Mouse (Mus musculus) midbrain, embryonic 12.5 days (tissue): Measurements from ENCODE around the gene Baz2b. TPM values are rescaled to one million over a fixed set of nuclear protein-coding genes. Genes with fewer than 3 reads are reported as not detected.

Experiments used
- ATAC-seq: fragments of 200-750 bp; cut with Nextera tagmentation; 2 replicates; pipeline ENCODE4 v1.8.0; 2017; ENCODE audit warnings: low read depth, moderate TSS enrichment, moderate library complexity; ENCODE audit not compliant: low FRiP score
- H3K27ac ChIP-seq: fragments of 300-500 bp; sonication (generic); replicated peaks from 2 replicates; pipeline ENCODE4 v1.5.1; 2016; ENCODE audit warnings: mild to moderate bottlenecking
- H3K27me3 ChIP-seq: fragments of 300-500 bp; sonication (generic); 2 replicates; pipeline ENCODE4 v1.6.1; 2016; ENCODE audit warnings: mild to moderate bottlenecking
- H3K36me3 ChIP-seq: fragments of 300-500 bp; sonication (generic); 2 replicates; pipeline ENCODE4 v1.6.1; 2016
- H3K4me1 ChIP-seq: fragments of 300-500 bp; sonication (generic); 2 replicates; pipeline ENCODE4 v1.6.1; 2016
- H3K4me2 ChIP-seq: fragments of 300-500 bp; sonication (generic); replicated peaks from 2 replicates; pipeline ENCODE4 v1.6.1; 2016; ENCODE audit warnings: mild to moderate bottlenecking, moderate library complexity
- H3K4me3 ChIP-seq: fragments of 300-500 bp; sonication (generic); 2 replicates; pipeline ENCODE4 v1.5.1; 2016; ENCODE audit warnings: mild to moderate bottlenecking
- H3K9ac ChIP-seq: fragments of 300-500 bp; sonication (generic); replicated peaks from 2 replicates; pipeline ENCODE4 v1.6.1; 2016; ENCODE audit warnings: mild to moderate bottlenecking, moderate library complexity
- H3K9me3 ChIP-seq: fragments of 300-500 bp; sonication (generic); 2 replicates; pipeline ENCODE4 v1.6.1; 2016; ENCODE audit warnings: mild to moderate bottlenecking
- WGBS: fragments of 180-500 bp; shearing (Covaris S2); methylation state at CpG from one replicate; pipeline ENCODE4 v1.1.7; 2016; 5-methylcytosine and 5-hydroxymethylcytosine counted together
- polyA plus RNA-seq: library from polyadenylated mRNA; unstranded; fragments of >200 nt; fragmentation: Nextera tagmentation; extraction: Ambion mirVana; gene quantifications from 2 replicates; pipeline ENCODE4 v1.2.1, GENCODE M21; 2016

The Baz2b gene
- polyA plus RNA-seq, 1 experiment from 2014 or later: 86.9 TPM

DNA sequence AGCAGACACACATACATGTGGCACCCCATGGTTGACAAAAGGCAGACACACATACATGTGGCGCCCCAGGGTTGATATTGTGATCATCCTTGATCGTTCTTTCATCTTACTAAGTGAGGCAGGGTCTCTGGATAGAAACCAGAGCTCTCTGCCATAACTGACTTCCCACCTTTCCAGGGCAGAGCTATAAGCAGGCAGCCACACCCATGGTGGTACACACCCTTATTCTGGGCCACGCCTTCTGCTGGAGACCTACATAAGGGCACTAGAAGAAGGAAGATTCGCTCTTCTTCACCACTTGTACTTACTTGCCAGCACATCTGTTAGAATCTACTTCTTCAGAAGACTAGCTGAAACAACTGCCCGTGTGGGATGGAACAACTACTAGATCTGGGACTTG, 150.3 kb downstream of the Baz2b start:
- H3K4me2 ChIP-seq: no peak overlapping the region
- H3K27me3 ChIP-seq: no peaks in the 10 kb centered on the region
- peaks cover 13% of the 10 kb centered on the region for H3K36me3 ChIP-seq
- no peak overlapping the region for H3K9ac ChIP-seq
- H3K27ac ChIP-seq: no peak overlapping the region
- 95% methylated on average over 5 of the region's 5 CpGs for WGBS
- H3K4me1 ChIP-seq: peaks cover 18% of the 10 kb centered on the region
- no peak for ATAC-seq
- no peak overlapping the region for H3K4me3 ChIP-seq
- H3K9me3 ChIP-seq: peaks cover under 1% of the 10 kb centered on the region; the same call in 1 of the 2 replicates

- H3K4me1 ChIP-seq: peaks cover 26% of the 10 kb centered on the region
- H3K9ac ChIP-seq: no peak overlapping the region
- no peak overlapping the region for H3K4me2 ChIP-seq
- H3K27ac ChIP-seq: peak overlapping the region; percentile 39; the same call in 1 of the 2 replicates
- no peak for ATAC-seq
- H3K36me3 ChIP-seq: no peaks in the 10 kb centered on the region
- H3K27me3 ChIP-seq: no peaks in the 10 kb centered on the region
- H3K9me3 ChIP-seq: no peaks in the 10 kb centered on the region
- no peak overlapping the region for H3K4me3 ChIP-seq
- WGBS: 22% methylated on average over 4 of the region's 4 CpGs
Measured at GRCm38 (mm10) chr2:60056043-60056442, 153.6 kb downstream of the Baz2b start.

- H3K9ac ChIP-seq: no peak overlapping the region
- no peaks in the 10 kb centered on the region for H3K36me3 ChIP-seq
- no peaks in the 10 kb centered on the region for H3K9me3 ChIP-seq
- no peak for ATAC-seq
- H3K27me3 ChIP-seq: no peaks in the 10 kb centered on the region
- H3K4me1 ChIP-seq: peaks cover 26% of the 10 kb centered on the region
- no peak overlapping the region for H3K4me2 ChIP-seq
- no peak overlapping the region for H3K4me3 ChIP-seq
- WGBS: 80% methylated on average over 10 of the region's 10 CpGs
- no peak overlapping the region for H3K27ac ChIP-seq
Measured at GRCm38 (mm10) chr2:60054808-60055535, 154.7 kb downstream of the Baz2b start.

DNA sequence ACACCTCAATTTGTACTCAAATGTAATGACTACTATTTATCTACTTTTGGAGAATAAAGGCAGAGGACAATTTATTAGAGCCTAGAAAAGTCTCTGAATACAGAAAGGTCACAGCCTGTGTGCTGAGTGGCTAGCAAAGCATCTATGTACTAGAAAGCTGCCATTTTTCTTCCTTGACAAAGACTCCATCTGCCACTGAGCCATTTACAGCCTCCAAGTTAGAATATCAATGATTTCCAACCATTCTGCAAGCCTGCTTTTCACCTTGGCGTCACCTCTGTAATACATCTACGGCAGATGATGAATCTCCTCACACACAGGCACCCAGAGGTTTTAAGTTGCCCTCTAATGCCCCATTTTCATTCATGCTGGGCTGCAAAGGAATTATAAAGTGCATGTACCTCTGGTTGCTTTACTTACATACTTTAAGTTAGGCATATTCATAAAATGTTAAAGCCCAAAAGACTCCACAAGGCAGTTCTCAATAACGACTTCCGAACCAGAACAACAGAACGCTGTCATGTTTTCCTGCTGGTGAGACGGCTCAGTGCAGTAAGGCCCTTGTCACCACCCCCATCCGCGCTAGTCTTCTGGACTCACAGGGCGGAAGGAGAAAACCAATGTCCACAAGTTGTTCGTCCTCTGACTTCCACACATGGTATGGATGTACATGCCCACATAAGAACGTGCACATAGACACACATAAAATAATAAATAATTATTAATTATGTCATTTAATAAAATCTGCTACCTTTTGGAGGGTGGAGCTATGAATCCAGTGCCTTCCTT, 156.2 kb downstream of the Baz2b start:
- 0 out of 2 replicates have a peak overlapping the region, but pooled peaks have one; percentile 8 for H3K27ac ChIP-seq
- ATAC-seq: 0 out of 2 replicates have a peak, but pooled peaks have one; percentile 30
- no peaks in the 10 kb centered on the region for H3K36me3 ChIP-seq
- WGBS: 82% methylated on average over 11 of the region's 11 CpGs
- no peaks in the 10 kb centered on the region for H3K27me3 ChIP-seq
- H3K4me2 ChIP-seq: no peak overlapping the region
- H3K4me1 ChIP-seq: peaks cover 26% of the 10 kb centered on the region
- no peak overlapping the region for H3K4me3 ChIP-seq
- H3K9ac ChIP-seq: no peak overlapping the region
- H3K9me3 ChIP-seq: no peaks in the 10 kb centered on the region

DNA sequence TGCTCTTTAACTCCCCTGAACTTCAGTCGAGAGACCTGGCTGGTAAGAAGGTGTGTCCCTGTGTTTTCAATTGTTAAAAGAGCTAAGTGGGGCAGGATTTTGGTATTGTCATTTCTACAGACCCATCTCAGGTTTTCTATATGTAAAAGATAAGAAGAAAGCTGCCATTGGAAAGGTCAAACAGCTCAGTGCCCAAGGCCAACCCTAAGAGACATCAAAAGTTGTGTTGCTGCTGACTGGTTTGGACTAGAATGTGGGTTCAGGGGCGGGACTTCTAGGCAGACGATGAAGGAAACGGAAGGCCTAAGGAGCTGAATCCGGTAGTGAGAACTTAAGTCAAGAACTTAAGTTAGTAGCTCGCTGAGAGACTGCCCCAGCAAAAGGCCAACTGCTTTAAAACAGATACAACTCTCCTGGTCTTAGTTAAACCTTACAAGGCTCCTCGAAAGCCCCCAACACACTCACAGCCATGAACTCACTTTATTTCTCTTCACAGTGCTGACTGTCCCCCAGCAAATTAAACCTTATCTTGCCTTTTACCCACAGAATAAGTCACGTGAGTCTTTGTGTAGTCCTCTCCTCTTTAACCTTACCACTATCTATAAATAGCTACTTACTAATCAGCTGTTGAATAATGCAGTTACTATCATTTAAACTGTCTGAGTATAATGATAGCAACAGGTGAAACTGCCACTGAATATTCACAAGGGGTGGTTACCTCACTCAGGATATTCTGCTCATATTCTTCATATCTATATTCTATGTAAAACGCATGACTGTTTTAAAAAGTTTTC, 158.8 kb downstream of the Baz2b start:
- Histone ChIP-seq H3K36me3 (no peaks in the 10 kb centered on the region), H3K4me1 (peaks cover 20% of the 10 kb centered on the region), H3K4me3 (no peak overlapping the region), H3K9ac (no peak overlapping the region), H3K27me3 (no peaks in the 10 kb centered on the region), H3K27ac (no peak overlapping the region), H3K9me3 (no peaks in the 10 kb centered on the region), H3K4me2 (no peak overlapping the region)
- whole genome bisulfite sequencing: 82% methylated on average over 9 of the region's 9 CpGs
- ATAC-seq: no peak

GRCm38 (mm10) chr2:60049889-60050288, 159.8 kb downstream of the Baz2b start:
- H3K27me3 ChIP-seq: no peaks in the 10 kb centered on the region
- no peak overlapping the region for H3K27ac ChIP-seq
- no peak overlapping the region for H3K4me3 ChIP-seq
- H3K9me3 ChIP-seq: no peaks in the 10 kb centered on the region
- H3K4me2 ChIP-seq: no peak overlapping the region
- H3K36me3 ChIP-seq: no peaks in the 10 kb centered on the region
- 90% methylated on average over 4 of the region's 4 CpGs for WGBS
- peaks cover 12% of the 10 kb centered on the region for H3K4me1 ChIP-seq
- H3K9ac ChIP-seq: no peak overlapping the region
- no peak for ATAC-seq

DNA sequence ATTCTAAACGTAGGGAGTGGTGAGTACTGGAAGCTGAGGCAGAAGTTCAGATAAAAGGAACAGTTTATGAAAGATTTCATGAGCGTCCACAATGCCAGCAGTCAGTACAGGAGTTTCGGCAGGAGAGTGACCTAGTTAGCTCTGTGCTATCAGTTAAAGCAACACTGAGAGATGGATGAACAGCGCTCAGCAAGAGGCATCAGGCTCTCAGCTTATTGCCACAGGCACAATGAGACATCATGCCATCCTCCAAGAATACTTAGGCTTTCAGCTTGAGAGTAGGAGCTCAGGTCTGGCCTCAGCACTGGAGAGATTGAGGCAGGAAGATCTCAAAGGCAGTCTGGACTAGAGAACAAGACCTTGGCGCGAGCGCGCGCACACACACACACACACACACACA, 160.3 kb downstream of the Baz2b start:
- Histone ChIP-seq H3K36me3 (no peaks in the 10 kb centered on the region), H3K4me1 (peaks cover 9% of the 10 kb centered on the region), H3K9ac (no peak overlapping the region), H3K4me2 (no peak overlapping the region), H3K9me3 (no peaks in the 10 kb centered on the region), H3K27me3 (no peaks in the 10 kb centered on the region), H3K27ac (no peak overlapping the region), H3K4me3 (no peak overlapping the region)
- WGBS: 98% methylated on average over 9 of the region's 9 CpGs
- no peak for ATAC-seq

GRCm38 (mm10) chr2:60045995-60046394, 163.6 kb downstream of the Baz2b start:
- no peak for ATAC-seq
- 75% methylated on average over 1 of the region's 1 CpGs for WGBS

GRCm38 (mm10) chr2:60044988-60045387, 164.7 kb downstream of the Baz2b start:
- Histone ChIP-seq H3K9me3 (no peaks in the 10 kb centered on the region), H3K9ac (no peak overlapping the region), H3K27ac (no peak overlapping the region), H3K4me1 (0 out of 2 replicates have a peak, but pooled peaks cover 5% of the 10 kb centered on the region), H3K27me3 (no peaks in the 10 kb centered on the region), H3K4me2 (no peak overlapping the region), H3K4me3 (no peak overlapping the region), H3K36me3 (no peaks in the 10 kb centered on the region)
- no peak for ATAC-seq

More at GRCm38 (mm10) chr2:60045995-60046394, 163.6 kb downstream of the Baz2b start:
- Histone ChIP-seq H3K4me3 (no peak overlapping the region), H3K36me3 (no peaks in the 10 kb centered on the region), H3K27ac (no peak overlapping the region), H3K27me3 (no peaks in the 10 kb centered on the region), H3K4me1 (0 out of 2 replicates have a peak, but pooled peaks cover 5% of the 10 kb centered on the region), H3K9ac (no peak overlapping the region), H3K4me2 (no peak overlapping the region), H3K9me3 (no peaks in the 10 kb centered on the region)

- Histone ChIP-seq H3K9me3 (no peaks in the 10 kb centered on the region), H3K36me3 (no peaks in the 10 kb centered on the region), H3K4me2 (no peak overlapping the region), H3K4me3 (no peak overlapping the region), H3K27me3 (no peaks in the 10 kb centered on the region), H3K27ac (no peak overlapping the region), H3K4me1 (0 out of 2 replicates have a peak, but pooled peaks cover 5% of the 10 kb centered on the region), H3K9ac (no peak overlapping the region)
- WGBS: 68% methylated on average over 2 of the region's 2 CpGs
- ATAC-seq: no peak
Measured at GRCm38 (mm10) chr2:60044540-60044939, 165.1 kb downstream of the Baz2b start.

- H3K4me3 ChIP-seq: no peak overlapping the region
- no peak overlapping the region for H3K9ac ChIP-seq
- H3K36me3 ChIP-seq: no peaks in the 10 kb centered on the region
- WGBS: 63% methylated on average over 12 of the region's 12 CpGs
- H3K27ac ChIP-seq: peak overlapping the region; percentile 54
- peak; percentile 34; the same call in 1 of the 2 replicates for ATAC-seq
- no peaks in the 10 kb centered on the region for H3K27me3 ChIP-seq
- 0 out of 2 replicates have a peak overlapping the region, but pooled peaks have one; percentile 9 for H3K4me2 ChIP-seq
- no peaks in the 10 kb centered on the region for H3K9me3 ChIP-seq
- 0 out of 2 replicates have a peak, but pooled peaks cover 5% of the 10 kb centered on the region for H3K4me1 ChIP-seq
Measured at GRCm38 (mm10) chr2:60042699-60043098, 166.9 kb downstream of the Baz2b start.
